19 mouse cellular contexts compared by ENCODE assay signal in the genomic region with DNA sequence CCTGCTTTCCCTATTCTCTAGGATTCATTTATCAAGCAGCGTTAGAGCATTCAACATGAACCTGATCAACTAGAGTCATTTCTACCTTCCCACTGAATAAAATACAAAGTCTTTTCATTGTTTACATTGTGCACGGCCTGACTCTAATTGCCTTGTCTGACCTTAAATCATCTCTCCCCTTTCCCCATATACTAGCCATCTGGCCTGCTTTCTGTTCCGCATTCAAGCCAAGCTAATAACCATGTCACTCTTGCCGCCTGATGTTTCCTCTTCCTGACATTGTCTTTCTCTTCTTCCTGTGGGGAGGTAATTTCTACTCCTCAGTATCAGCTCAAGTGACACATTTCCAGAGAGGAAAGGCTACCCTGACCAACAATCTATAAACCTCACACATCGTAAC. TPM values are rescaled to one million over a fixed set of nuclear protein-coding genes. Genes with fewer than 3 reads are reported as not detected.
DNase-seq lines count a peak whose midpoint lies in the region; ATAC-seq and TF ChIP-seq lines count a peak whose summit lies in the region.
"Had no signal": no experiment of that assay in that cellular context is flagged by ENCODE, and none has a peak within 500 bp of the region (broad histone marks: within the 10 kb centered on the region; RNA-seq: fewer than 3 reads in every experiment).

No protein-coding gene starts in this region.

- no peak overlapping the region for H3K27ac ChIP-seq in lung, embryonic 14.5 days (ENCODE audit: low read depth)
- no peak overlapping the region for H3K27ac ChIP-seq in lung, postnatal 0 days (ENCODE audit: low read length)
- H3K27ac ChIP-seq in liver, postnatal 0 days (ENCODE audit: low read depth): no peak overlapping the region
- no peak overlapping the region for H3K27ac ChIP-seq in midbrain, embryonic 14.5 days (replicated peaks; ENCODE audit: low read depth, low read length)
- H3K27ac ChIP-seq: heart, adult 2 months; limb, embryonic 13.5 days; midbrain, embryonic 12.5 days; stomach, postnatal 0 days had no signal

- ATAC-seq in lung, embryonic 14.5 days (ENCODE audit: insufficient read depth): no peak
- no peak for ATAC-seq in lung, postnatal 0 days
- ATAC-seq in granulocyte monocyte progenitor cell, adult 5-6 weeks (replicated peaks; ENCODE audit: poor library complexity, severe bottlenecking): peak; percentile 94
- ATAC-seq in neutrophil, adult 5-6 weeks (ENCODE audit: extremely low read depth, insufficient number of reproducible peaks, low FRiP score, poor library complexity, severe bottlenecking): peak; percentile 80; the same call in 1 of the 2 replicates
- ATAC-seq in liver, postnatal 0 days: no peak
- ATAC-seq in midbrain, embryonic 14.5 days (ENCODE audit: low FRiP score, low TSS enrichment): no peak

- no peaks in the 10 kb centered on the region for H3K9me3 ChIP-seq in lung, embryonic 14.5 days (ENCODE audit: low read depth, low read length)
- no peaks in the 10 kb centered on the region for H3K9me3 ChIP-seq in lung, postnatal 0 days (ENCODE audit: low read length)
- no peaks in the 10 kb centered on the region for H3K9me3 ChIP-seq in liver, postnatal 0 days (ENCODE audit: low read length)
- no peaks in the 10 kb centered on the region for H3K9me3 ChIP-seq in midbrain, embryonic 14.5 days (ENCODE audit: control insufficient read depth, low read length)
- H3K9me3 ChIP-seq: limb, embryonic 13.5 days; midbrain, embryonic 12.5 days had no signal

- peak; percentile 17 for DNase-seq in embryo, embryonic 10 days (ENCODE audit: low spot score)
- DNase-seq in embryo, embryonic 9.5 days (ENCODE audit: extremely low spot score): no peak
- peak; percentile 8 for DNase-seq in lung, embryonic 14.5 days
- DNase-seq in lung, postnatal 0 days (ENCODE audit: low spot score): no peak
- no peak for DNase-seq in liver, postnatal 0 days
- no peak for DNase-seq in midbrain, embryonic 14.5 days
- DNase-seq: adrenal gland, adult 2 months; cerebellum, adult 9-10 months; heart, adult 2 months; kidney, adult 8-10 months; lung, adult 18-20 months; right cerebral cortex, postnatal 4 days; thymus, postnatal 36 days had no signal

- H3K4me2 ChIP-seq in lung, embryonic 14.5 days: no peak overlapping the region
- no peak overlapping the region for H3K4me2 ChIP-seq in lung, postnatal 0 days (replicated peaks; ENCODE audit: low read depth, low read length)
- H3K4me2 ChIP-seq in liver, postnatal 0 days (ENCODE audit: low read depth, low read length): no peak overlapping the region
- no peak overlapping the region for H3K4me2 ChIP-seq in midbrain, embryonic 14.5 days (ENCODE audit: low read length)
- H3K4me2 ChIP-seq: limb, embryonic 13.5 days; midbrain, embryonic 12.5 days had no signal

- TF ChIP-seq CTCF in lung, embryonic 14.5 days (IDR thresholded peaks at IDR 0.05; ENCODE audit: low read depth): no peak
- TF ChIP-seq CTCF in lung, postnatal 0 days (IDR thresholded peaks at IDR 0.05): no peak
- TF ChIP-seq CTCF in liver, postnatal 0 days (IDR thresholded peaks at IDR 0.05; ENCODE audit: low read depth): no peak

- no peaks in the 10 kb centered on the region for H3K27me3 ChIP-seq in lung, embryonic 14.5 days (ENCODE audit: insufficient read depth, low read length)
- H3K27me3 ChIP-seq in lung, postnatal 0 days (replicated peaks; ENCODE audit: insufficient read depth, low read length): no peaks in the 10 kb centered on the region
- H3K27me3 ChIP-seq in liver, postnatal 0 days (ENCODE audit: insufficient read depth, low read length): no peaks in the 10 kb centered on the region
- H3K27me3 ChIP-seq in midbrain, embryonic 14.5 days (ENCODE audit: control insufficient read depth, insufficient read depth, low read length): peaks cover 7% of the 10 kb centered on the region; the same call in 1 of the 2 replicates

- H3K4me3 ChIP-seq in lung, embryonic 14.5 days (ENCODE audit: low read depth, low read length): no peak overlapping the region
- no peak overlapping the region for H3K4me3 ChIP-seq in lung, postnatal 0 days (ENCODE audit: low read depth, low read length)
- H3K4me3 ChIP-seq in liver, postnatal 0 days (ENCODE audit: low read depth, low read length): no peak overlapping the region
- no peak overlapping the region for H3K4me3 ChIP-seq in midbrain, embryonic 14.5 days (replicated peaks; ENCODE audit: low read depth, low read length)
- H3K4me3 ChIP-seq: heart, adult 2 months; limb, embryonic 13.5 days; midbrain, embryonic 12.5 days had no signal

- no peaks in the 10 kb centered on the region for H3K36me3 ChIP-seq in lung, embryonic 14.5 days (ENCODE audit: insufficient read depth)
- no peaks in the 10 kb centered on the region for H3K36me3 ChIP-seq in lung, postnatal 0 days (ENCODE audit: insufficient read depth, low read length)
- H3K36me3 ChIP-seq in liver, postnatal 0 days (replicated peaks; ENCODE audit: insufficient read depth, low read length): no peaks in the 10 kb centered on the region
- no peaks in the 10 kb centered on the region for H3K36me3 ChIP-seq in midbrain, embryonic 14.5 days (ENCODE audit: control insufficient read depth, insufficient read depth, low read length)
- H3K36me3 ChIP-seq: limb, embryonic 13.5 days; midbrain, embryonic 12.5 days had no signal

- H3K9ac ChIP-seq in lung, embryonic 14.5 days: no peak overlapping the region
- no peak overlapping the region for H3K9ac ChIP-seq in lung, postnatal 0 days (replicated peaks; ENCODE audit: low read depth)
- H3K9ac ChIP-seq in liver, postnatal 0 days (replicated peaks): no peak overlapping the region
- H3K9ac ChIP-seq in midbrain, embryonic 14.5 days (replicated peaks; ENCODE audit: low read length): no peak overlapping the region
- H3K9ac ChIP-seq: limb, embryonic 13.5 days; midbrain, embryonic 12.5 days had no signal

- no peaks in the 10 kb centered on the region for H3K4me1 ChIP-seq in lung, embryonic 14.5 days (ENCODE audit: insufficient read depth)
- no peaks in the 10 kb centered on the region for H3K4me1 ChIP-seq in lung, postnatal 0 days (ENCODE audit: insufficient read depth, low read depth, low read length)
- no peaks in the 10 kb centered on the region for H3K4me1 ChIP-seq in liver, postnatal 0 days (ENCODE audit: insufficient read depth)
- no peaks in the 10 kb centered on the region for H3K4me1 ChIP-seq in midbrain, embryonic 14.5 days (ENCODE audit: control insufficient read depth, insufficient read depth, low read length)
- H3K4me1 ChIP-seq: limb, embryonic 13.5 days had no signal

- no peak for TF ChIP-seq EP300 in lung, postnatal 0 days (IDR thresholded peaks at IDR 0.05)
- TF ChIP-seq EP300 in liver, postnatal 0 days (IDR thresholded peaks at IDR 0.05; ENCODE audit: low read depth): no peak

- WGBS in lung, embryonic 14.5 days: 67% methylated on average over 5 of the region's 5 CpGs
- 45% methylated on average over 5 of the region's 5 CpGs for WGBS in lung, postnatal 0 days
- 36% methylated on average over 5 of the region's 5 CpGs for WGBS in liver, postnatal 0 days (ENCODE audit: insufficient replicate concordance)
- WGBS in midbrain, embryonic 14.5 days: 57% methylated on average over 5 of the region's 5 CpGs

RNA-seq across cellular contexts. Expression of a gene that starts 14.6 kb away (rescaled TPM):
- polyA plus RNA-seq in lung, embryonic 14.5 days (2014; fragmentation: Nextera tagmentation; extraction: Ambion mirVana): 0.59 and 0.62 TPM in 2 replicates
- polyA plus RNA-seq in lung, postnatal 0 days (2015; fragmentation: Nextera tagmentation; extraction: Ambion mirVana): 1.4 and 1.5 TPM in 2 replicates
- total RNA-seq in granulocyte monocyte progenitor cell, adult 5-6 weeks (2014; fragmentation: Nextera tagmentation): 0.77 and 2.1 TPM in 2 replicates
- total RNA-seq in granulocyte monocyte progenitor cell, adult 5-6 weeks (2017): 0.78 and 1.3 TPM in 2 replicates
- 20.4 and 26.4 TPM in 2 replicates for total RNA-seq in neutrophil, adult 5-6 weeks (2017)
- 1.0 and 2.3 TPM in 2 replicates for polyA plus RNA-seq in liver, postnatal 0 days (2015; fragmentation: Nextera tagmentation; extraction: Ambion mirVana)
- 0.07 and 0.84 TPM in 2 replicates for polyA plus RNA-seq in midbrain, embryonic 14.5 days (2014; fragmentation: Nextera tagmentation; extraction: Ambion mirVana)

RNA-seq across cellular contexts. Expression of a gene that starts 51.6 kb away (rescaled TPM):
- 0.42 and 0.84 TPM in 2 replicates for polyA plus RNA-seq in lung, embryonic 14.5 days (2014; fragmentation: Nextera tagmentation; extraction: Ambion mirVana)
- polyA plus RNA-seq in lung, postnatal 0 days (2015; fragmentation: Nextera tagmentation; extraction: Ambion mirVana): 1.5 and 1.9 TPM in 2 replicates
- 3.5 and 3.8 TPM in 2 replicates for total RNA-seq in granulocyte monocyte progenitor cell, adult 5-6 weeks (2014; fragmentation: Nextera tagmentation)
- total RNA-seq in granulocyte monocyte progenitor cell, adult 5-6 weeks (2017): 0.99 and 1.4 TPM in 2 replicates
- total RNA-seq in neutrophil, adult 5-6 weeks (2017): 22.6 and 29.2 TPM in 2 replicates
- 0.96 and 1.2 TPM in 2 replicates for polyA plus RNA-seq in liver, postnatal 0 days (2015; fragmentation: Nextera tagmentation; extraction: Ambion mirVana)
- 0.07 TPM in 1 of 2 replicates, not detected in the other for polyA plus RNA-seq in midbrain, embryonic 14.5 days (2014; fragmentation: Nextera tagmentation; extraction: Ambion mirVana)
- polyA plus RNA-seq: embryonic facial prominence, embryonic 11.5 days had no signal

Comparison
In these comparisons a context has a peak if more than half of its experiments do, and no peak if none do; other contexts are left out.
1. DNase-seq: peak in embryo, embryonic 10 days (single experiment) and lung, embryonic 14.5 days (single experiment); none in embryo, embryonic 9.5 days (single experiment), lung, postnatal 0 days (single experiment), liver, postnatal 0 days (single experiment) and midbrain, embryonic 14.5 days (single experiment).
2. ATAC-seq: peak in granulocyte monocyte progenitor cell, adult 5-6 weeks (single experiment) and neutrophil, adult 5-6 weeks (single experiment); none in lung, embryonic 14.5 days (single experiment), lung, postnatal 0 days (single experiment), liver, postnatal 0 days (single experiment) and midbrain, embryonic 14.5 days (single experiment).